Mouse (Mus musculus): ENCODE measurements around the gene Cryba2.

Gene Cryba2

DNA sequence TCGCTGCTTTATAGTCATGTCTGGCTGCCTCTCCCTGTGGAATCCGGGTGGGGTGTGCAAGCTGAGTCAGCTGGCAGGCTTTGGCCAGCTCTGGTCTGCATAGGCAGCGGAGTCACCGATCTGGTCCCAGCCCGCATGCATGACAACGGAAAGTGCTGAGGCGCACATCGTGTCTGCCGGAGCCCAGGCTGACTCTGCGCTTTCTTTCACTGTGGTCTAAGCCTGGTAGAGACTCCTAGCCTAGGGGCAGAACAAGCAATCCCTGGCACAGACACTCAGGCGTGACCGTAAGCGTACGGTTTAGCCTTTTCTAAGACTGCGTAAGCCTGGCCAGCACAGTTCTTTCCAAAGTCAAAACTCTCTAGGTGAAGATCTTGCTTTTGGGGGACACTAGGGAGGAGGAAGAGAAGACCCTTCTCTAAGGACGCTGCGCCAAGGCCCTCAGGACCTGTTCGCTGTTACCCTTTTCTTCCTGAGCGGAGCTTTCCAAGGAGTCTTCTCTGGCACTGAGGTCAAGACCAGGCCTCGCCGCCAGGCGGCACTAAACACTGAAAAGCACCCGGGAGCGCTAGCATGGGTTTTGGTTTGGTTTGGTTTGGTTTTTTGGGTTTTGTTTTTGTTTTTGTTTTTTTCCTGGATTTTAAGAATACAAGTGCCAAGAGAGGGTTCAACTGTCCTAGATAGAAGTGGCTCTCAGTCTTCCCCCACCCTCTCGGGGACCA, at the start of gene Cryba2:
Cryba2 (minus strand) TSS at position 10 of the 722 bp plus-strand sequence.
- DNase-seq (ENCODE audit: low spot score) = no peak

DNA sequence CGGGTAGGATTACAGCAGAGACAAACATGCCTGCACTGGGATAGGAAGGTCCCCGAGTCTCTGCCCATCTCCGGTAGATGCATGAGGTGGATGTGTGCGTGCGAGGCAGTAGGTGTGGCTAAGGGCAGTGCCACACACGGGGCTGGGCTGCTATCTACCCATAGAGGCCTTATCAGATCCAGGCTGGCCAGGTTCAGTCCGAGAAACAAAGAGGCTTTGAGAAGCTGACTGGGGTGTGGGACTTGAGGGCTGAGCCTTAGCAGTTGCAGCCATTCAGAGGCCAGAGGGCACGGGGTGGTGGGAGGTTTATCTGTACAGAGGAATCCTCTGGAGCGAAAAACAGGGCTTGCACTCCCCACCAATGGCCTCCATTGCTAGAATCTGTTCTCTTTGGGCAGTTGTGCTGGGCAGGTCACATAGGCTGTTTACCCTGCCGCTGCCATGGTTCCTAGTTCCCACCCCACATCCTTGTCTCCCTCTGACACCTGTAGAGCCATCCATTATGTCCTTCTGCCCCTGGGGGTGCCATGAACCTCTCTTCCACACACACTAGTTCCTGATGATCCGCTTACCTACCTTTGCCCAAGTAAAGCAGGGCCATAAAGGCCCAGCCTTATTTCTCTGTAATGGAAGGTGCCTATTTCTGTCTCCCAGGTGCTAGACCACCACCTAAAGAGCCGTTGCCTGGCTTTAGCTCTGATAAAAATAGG, 48.9 kb upstream of the Cryba2 start:
- DNase-seq (ENCODE audit: low spot score) = no peak

DNA sequence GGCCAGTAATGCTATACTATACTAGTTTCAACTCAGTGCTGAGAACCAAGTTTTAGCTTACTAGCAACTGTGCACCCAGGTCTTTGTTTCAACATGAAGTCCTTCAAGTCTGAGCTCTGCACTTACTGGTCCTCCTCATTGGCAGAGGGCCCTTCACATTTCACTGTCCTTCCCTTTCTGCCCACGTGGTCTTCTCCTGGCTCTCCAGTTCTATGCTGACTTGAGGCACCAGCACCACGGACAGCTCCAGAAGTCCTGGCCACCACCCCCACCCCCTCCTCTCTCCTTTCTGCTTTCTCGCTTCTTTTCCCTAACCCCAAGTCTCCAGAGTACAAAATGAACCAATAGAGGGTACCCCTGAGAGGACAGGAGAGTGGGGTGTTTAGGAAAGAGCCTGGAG, 46.8 kb upstream of the Cryba2 start:
- no peak for DNase-seq (ENCODE audit: low spot score)

DNA sequence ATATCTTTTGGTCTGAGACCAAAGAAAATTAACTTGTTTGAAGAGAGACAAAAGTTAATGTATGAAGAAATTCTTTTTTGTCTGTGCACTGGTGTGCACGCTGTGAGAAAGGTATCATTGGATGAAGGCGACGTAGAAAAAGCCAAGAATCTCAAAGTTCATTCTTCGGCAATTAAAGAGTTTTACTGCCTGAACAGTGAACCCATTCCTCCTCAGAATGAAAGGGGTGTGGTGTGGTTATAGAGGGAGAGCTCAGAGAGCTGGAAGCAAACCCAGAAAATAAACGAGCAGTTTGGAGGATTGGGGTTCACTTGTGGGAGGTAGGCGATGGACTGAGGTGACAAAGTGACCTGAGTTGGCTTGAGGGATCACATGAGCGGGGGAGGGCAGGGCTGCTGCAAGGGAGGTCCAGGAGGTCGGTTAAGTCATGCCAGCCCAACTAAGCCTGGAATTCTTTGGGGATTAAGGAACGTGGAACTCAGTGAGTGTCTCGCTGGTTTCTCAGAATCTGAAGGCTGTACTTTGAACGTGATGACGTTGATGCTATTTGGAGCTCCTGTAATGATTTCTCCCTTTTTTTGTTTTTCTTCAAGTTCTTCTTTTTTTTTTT, 43.4 kb upstream of the Cryba2 start:
- DNase-seq (ENCODE audit: low spot score) = no peak

DNA sequence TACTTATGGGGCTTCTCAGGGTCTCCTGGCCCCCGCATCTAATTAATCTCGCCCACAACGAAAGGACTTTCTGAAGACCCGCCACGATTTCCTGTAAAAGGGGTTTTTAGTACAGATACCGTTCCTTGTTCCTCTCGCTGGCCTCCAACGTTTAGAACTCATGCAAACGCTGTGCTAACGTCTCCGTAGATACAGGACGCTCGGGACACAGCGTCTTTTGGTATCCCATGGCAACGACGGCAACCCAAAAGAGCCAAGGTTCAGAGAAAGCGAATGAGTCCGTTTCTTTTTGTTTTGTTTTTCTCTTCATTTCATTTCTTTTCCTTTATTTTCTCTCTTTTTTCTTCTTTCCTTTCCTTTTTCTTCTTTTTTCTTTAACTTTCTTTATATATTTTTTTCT, 42.5 kb upstream of the Cryba2 start, which contains the start of gene Cfap65:
Cfap65 (minus strand) TSS at position 198 of the 400 bp plus-strand sequence.
- DNase-seq (ENCODE audit: low spot score) = no peak

DNA sequence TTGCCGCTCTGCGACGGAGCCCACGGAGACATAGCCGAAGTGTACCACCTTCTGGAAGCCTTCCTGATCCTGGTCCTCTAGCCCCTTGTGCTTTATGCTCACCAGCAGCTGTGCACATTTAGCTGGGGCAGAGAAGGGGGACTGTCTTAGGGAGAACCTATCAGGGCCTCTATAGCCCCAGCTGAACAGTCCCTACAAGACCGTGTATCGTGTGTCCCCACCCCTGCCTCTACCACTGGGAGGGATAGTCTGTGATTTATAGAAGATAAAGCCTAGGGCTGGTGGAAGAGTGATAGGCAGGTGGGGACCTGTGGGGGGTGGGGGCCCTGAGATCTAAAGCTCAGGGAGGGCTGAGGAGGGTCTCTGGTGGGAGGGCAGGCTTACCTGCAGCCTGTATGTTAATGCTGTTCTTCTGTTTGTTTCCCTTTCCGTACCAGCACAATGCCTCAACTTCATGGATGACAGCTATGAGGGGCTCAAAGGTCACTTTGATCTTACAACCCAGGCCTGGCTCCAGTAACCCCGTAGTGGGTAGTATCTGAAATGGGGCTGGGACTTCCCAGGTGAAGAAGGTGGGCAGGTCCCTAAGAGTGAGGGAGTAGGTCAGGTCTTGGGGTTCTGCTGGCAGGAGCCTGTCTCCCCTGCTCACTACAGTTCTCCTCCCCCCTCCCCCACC, 34.8 kb upstream of the Cryba2 start:
- DNase-seq (ENCODE audit: low spot score) = no peak

DNA sequence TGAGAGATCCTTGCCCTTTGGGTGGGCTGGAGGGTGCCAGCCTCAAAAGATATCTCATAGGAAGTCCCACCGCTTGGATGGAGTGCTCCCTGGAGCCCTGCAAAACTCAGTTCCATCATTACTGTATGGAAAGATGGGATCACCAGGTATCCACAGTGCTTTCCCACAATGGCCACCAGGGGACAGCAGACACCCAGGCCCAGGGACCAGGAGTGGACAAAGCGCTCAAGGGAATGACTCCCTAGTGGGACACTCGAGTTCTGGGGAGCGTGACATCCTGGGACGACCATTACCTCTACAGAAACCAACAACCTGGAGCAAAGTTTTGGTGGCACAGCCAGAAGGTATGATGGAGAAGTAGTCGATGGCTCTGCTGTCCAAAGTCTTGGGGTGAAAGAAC, 33.8 kb upstream of the Cryba2 start:
- no peak for DNase-seq (ENCODE audit: low spot score)

DNA sequence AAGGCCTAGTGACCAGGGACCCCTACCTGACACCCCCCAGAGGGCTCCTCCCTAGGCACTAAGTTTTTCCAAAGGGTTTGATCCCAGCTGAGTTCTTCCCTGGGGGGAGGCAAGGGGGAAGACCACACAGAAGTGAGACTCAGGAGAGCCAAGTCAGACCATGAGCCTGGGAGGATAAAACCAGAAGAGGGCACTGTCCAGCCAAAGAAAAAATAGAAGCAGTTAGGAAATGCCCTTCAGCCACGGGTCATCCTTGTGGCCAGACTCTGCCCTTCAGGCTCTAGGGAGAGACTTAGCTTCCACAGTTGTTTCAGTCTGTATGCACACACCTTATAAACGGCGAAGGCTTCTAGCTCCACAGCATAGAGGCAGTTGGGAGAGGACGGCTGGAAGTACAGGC, 31.5 kb upstream of the Cryba2 start:
- no peak for DNase-seq (ENCODE audit: low spot score)

DNA sequence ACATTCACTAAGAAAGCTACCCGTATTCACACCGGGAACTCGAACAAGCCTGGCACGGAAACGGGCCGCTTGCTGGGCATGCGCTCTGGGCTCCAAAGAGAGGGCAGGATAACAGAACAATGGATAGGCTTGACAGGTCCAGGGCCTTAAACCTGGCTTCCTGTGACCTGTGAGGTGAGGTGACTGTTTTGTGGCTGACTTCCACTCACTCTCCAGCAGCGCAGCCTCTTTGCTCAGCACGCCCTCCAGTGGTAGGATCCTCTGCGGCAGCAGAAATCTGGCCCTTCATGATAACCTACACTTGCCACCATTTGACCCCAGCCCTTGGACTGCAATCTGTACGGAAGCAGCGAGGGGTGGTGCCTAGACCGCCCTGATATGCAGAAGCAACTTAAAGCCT, 22.8 kb upstream of the Cryba2 start:
- DNase-seq (ENCODE audit: low spot score) = no peak

DNA sequence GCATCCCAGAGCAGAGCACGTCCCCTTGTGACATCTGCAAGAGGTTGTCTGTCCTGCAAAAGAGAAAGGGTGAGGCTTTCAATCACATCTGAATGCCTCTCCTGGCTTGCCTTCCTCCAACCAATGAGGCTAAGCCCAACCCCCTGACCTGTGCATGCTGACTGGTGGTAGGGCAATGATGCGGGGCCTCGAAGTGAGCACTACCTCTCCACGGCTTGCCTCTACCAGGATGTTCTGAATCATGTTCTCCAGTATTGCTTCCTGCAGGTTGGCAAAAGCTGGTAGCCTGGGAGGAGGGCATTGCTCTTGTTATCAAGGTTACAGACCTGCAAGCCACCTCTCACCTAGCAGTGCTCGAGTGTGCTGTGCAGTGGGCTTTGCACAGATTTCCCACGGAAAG, 9.2 kb upstream of the Cryba2 start:
- DNase-seq (ENCODE audit: low spot score) = no peak

DNA sequence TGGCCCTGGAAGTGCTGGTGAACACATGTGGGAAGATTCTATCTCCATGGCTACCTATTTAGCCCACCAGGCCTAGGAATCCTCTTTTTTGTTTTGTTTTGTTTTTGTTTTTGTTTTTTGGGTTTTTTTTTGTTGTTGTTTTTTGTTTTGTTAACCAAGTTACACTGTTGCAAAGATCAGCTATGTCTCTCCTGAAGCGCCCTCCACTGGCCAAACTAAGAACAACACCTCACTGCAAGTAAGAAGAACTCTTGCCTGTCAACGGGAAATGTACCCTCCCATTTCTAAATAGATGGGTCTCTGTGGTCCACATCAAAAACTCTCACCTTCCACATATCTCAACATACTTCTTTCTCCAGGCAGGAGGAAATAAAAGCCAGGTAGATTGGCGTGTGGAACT, 8.7 kb upstream of the Cryba2 start:
- DNase-seq (ENCODE audit: low spot score) = peak; percentile 42

DNA sequence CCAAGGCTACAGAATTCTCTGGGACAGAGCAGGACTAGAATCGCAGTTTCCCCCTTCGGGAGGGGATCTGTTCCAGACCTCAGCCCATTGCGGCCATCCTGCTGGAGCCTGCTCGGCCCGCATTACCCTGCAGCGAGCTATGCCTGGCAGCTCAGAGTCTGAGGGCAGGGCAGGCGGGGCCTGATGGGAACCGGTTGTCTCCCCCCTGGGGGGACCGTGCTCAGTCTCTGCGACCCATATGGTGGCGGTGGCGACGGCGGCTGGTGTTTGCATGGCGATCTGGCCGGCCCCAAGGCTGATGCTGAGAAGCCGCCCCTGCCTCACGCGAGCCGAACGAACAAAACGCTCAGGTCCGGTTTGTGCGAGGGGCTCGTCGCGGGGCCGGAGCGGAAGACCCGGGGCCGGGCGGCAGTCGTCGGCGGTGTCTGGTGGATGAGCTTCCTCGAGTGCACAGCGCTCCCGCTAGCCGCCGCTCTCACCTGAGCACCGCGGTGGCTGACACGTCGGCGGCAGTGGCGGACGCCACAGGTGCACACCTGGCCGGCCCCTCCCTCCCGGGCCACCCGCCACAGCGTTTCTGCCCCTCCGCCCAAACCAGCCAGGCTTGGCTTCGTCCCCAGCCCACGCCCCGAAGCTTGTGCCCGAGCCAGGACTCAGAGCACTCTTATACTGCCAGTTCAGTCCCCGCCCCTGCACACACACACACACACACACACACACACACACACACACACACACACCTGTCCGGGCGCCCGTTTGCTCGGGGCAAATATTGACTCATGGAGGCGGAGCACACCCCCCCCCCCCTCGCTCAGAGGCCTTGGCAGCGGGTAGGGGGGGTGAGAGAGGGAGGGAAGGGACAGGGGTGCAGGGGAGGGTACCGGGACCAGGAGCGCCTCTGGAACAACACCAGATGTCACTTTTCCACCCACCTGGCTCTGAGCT, 7.7 kb upstream of the Cryba2 start:
- DNase-seq (ENCODE audit: low spot score) = no peak

DNA sequence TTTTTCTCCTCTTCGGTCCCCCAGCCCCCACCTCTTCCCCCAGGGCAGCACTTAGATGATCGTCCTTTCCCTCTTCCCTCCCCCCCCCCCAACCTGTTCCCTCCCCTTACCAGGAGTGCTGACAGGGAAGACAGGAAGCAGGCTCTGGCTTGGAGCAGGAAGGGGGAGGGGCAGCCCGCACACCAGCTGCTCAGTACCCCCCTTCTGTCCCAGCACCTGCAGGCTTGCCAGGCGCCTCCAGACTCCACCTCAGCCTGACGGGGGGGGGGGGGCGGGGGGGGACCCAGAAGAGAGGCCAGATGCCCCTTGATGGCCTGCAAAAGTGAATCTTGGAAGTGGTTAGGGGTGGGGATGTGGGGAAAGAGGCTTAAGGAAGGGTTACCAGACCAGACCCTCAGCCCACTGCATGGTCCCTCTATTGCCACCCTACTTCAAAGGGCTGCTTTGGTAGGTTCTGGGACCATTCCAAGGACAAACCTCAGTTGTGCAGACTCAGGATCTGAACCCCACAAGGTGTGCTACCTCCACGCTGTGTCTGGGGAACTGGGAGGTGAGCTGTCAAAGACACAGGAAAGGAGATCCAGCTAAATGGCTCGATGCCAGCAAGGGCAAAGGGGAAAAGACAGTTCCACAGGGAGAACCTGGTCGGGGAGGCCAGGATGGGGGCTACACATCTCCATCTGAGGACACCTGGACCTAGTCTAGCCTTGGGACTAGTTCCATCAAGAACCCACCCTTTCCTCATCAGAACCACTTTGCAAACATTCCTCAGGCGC, 5.9 kb upstream of the Cryba2 start:
- no peak for DNase-seq (ENCODE audit: low spot score)

DNA sequence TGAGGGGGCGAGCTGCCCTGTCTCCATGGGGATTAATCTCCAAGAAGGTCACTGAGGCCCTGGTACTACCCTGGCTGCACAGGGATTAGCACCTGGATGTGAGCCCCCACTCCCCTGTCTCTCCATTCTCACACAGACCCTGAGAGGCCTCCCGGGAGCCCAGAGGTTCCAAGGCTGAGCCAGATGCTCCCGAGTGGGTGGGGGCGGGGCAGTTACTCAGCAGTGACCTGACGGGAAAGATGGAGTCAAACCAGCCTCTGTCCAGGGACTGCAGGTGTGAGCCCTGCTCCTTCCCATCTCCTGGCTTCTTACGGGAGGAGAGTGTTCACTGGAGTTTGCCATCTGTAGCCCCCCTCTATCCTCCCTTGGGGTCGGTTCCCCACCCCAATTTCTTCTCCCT, 5.0 kb upstream of the Cryba2 start:
- DNase-seq (ENCODE audit: low spot score) = no peak

DNA sequence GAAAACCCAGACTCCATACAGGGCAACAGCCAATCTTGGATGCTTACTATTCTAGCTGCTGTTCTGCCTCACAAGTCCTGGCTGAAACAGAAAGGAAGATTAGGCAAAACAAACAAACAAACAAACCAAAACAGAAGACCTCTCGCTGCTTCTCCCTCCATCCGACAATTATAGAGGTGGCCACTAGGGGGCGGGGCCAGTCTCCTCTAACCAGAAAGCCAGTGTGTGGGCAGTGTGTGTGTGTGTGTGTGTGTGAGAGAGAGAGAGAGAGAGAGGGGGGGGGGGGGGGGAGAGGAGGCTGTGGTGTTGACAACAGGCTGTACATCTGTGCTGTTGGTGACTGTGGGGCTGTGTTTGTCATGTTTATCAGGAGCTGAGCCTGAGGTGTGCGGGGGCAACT, 2.0 kb upstream of the Cryba2 start:
- DNase-seq (ENCODE audit: low spot score) = peak; percentile 28

DNA sequence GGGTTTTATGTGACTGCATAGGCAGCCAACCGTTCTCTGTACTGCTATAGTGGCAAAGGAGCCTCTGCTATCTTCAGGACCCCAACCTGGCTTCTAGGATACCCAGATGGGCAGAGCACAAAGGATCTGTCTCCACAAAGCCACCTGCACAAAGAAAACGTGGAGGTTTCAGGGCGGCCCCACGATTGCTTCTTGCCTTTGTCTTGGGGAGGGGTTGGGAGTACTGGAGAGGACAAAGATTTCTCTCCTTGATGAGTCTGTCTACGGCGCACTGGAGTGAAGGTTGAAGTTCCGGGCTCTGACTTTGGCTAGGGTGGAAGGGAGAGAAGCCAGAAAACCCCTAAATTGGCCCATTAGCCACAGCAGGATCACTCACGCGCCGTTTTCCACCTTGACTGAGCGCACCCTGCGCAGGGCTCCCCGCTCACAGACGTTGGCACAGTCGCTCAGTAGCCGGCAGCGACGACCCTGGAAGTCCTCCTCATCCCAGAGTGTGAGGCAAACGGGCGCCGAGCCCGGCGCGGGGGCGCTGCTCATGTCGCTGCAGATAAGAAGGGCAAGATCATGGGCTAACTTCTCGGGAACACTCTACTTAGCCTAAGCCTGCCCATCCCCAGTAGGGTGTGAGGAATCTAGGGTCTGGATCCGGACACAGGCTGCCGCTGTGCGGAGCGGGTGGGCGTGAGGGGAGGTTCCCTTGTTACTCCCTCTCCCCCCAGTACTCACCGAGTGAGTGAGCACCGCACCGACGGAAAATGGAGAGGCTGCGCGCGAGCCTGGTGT, 401 bp downstream of the Cryba2 start:
- no peak for DNase-seq (ENCODE audit: low spot score)

DNA sequence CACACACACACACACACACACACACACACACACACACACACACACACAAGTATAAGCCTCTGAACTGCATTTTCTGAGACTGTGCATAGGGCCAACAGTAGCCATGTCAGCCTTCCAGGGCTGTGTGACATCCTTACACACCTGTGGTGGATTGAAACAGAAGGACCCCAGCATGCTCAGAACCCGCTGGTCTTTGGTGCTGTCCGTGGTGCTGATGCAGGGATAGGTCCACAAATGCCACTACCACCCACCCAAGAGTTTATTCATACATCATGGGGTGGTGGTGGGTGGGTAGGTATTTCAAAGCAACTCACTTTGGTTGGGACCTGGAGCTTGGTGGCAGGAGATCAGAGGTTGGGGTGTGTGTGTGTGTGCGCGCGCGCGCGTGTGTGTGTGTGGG, 1.4 kb downstream of the Cryba2 start:
- DNase-seq (ENCODE audit: low spot score) = peak; percentile 15

DNA sequence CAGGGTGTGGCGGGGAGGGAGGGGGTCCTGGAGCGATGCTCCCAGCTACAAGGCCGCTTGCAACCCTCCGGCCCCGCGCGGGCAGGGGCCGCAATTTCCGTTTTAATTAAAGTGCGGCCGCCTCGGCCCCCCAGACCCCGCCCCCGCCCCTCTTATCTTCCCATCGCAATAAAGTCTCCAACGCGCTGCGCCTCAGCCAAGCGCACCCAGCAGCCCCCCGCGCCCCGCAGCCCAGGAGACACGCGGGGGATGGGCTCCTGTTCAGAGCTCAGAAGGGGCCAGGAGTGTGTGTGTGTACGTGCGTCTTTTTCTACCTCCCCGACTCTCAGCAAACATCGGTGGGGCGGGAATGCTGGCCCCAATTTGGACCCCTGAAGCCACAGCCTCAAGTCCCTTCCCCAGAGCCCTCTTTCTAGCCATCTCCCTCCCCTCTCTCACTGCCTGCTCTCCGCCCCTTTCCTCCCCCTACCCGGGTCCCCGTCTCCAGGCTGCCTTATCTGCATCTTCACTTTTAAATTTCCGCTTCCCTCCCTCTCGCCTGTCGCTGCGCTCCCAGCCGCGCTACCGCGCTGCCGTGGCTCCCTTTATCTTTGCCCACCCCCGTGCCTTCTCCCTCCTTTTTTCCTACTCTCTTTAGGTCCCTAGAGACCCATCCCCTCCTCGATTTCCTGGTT, 7.4 kb downstream of the Cryba2 start, which contains the start of gene Fev:
Fev (minus strand) TSS at position 51 of the 674 bp plus-strand sequence.
- DNase-seq (ENCODE audit: low spot score) = no peak

Data from c-Kit-positive CD71-positive TER-119-positive erythroid progenitor cells, embryonic 14.5 days (primary cell).